Mouse (Mus musculus): ENCODE results near the gene Etv1.

Gene Etv1

DNA sequence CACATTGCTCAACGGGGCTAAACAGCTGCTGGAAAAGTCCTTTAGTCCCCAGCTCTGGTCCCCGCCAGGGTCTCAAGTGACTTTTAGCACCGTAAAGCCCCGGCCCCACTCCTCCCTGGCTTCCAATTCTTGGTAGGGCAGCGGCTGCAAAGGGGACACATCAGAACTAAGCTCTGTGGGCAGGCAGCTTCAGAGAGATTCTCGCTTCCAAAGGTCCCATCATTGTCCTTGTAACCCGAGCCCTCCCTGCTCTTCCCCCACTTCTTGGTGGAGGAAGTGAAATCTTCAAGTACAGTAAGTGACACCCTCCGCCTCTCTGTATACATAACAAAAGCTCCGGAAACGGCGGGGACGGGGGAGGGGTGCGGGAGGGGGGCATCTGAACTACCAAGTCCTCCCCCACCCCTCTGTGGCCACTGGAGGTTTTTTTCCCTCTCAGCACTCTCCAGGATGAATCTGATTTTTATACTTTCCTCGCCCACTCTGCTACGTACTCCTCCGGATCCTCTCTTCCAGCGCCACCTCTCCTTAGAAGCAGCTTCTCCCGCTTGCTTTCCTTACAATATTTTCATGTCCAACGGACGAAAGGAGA, at the start of gene Etv1:
Etv1 (plus strand) TSS at position 195 of the 592 bp plus-strand sequence.
- peak; percentile 53 for DNase-seq

DNA sequence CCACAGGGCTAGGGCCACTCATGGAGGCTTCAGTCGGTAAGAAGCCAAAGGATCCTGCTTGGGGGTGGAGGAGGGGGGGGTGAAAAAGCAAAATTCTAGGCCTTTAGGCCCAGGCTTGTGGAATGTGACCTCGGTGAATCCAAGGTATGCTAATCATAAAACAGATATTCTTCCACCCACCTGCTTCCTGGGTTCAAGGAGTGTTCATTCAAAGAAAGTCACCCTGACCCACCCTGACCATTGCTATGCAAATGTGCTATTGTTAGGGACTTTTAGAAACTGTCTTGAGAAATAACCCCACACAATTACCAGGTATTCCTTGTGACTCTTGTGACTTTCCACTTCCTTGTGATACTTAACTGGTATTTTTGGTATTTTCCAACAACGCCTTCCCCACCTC, 49.5 kb upstream of the Etv1 start:
- no peak for DNase-seq

DNA sequence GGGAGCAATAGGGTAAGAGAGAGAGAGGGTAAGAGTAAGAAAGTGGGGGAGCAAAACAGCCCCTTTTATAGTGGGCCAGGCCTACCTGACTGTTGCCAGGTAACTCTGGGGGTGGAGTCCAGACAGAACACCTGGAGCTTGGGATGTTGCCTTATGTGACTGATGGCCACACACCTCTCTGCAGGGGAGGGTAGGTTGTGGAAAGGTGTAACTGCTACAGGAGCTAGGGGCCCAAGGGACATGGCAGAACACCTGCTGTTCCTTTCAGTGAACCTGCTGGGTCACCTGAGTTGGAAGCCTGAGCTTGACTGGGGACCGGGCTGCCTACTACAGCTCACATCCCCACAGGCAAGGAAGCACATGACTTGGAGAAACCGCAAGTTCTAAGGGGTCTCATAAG, 48.4 kb upstream of the Etv1 start:
- DNase-seq: no peak

DNA sequence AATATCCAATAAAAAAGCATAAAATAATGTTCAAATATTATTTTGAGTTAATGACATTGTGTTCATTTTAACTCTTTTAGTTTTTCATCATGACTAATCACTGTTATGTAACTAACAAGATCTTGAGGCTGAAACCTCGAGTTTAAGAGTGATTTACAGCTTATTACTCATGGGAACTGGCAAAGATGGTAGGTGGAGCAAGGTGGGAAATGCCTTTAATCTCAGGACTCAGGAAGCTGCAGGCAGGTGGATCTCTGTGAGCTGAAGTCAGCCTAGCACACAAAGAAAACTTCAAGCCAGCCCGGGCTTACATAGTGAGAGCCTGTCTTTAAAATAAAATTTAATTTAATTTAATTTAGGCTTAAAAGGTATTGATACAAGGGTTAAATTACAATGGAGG, 19.9 kb upstream of the Etv1 start:
- no peak for DNase-seq

DNA sequence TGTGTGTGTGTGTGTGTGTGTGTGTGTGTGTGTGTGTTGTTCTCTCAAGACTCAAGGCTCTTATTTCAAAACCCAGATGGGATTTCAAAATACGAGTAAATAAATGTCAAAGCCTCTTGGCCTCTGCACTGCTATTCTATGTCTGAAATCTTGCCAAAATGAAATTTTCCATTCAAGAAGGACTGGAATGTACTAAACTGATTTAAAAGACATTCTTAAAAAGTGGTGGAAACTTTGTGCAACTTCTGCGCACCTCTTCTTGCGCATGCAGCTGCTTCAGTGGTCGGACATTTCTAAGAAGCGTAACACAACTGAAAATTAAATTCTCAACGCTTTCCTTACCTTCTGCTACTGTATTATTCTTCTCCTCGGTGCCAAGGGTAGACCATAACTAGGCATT, 1.9 kb upstream of the Etv1 start:
- DNase-seq: no peak

DNA sequence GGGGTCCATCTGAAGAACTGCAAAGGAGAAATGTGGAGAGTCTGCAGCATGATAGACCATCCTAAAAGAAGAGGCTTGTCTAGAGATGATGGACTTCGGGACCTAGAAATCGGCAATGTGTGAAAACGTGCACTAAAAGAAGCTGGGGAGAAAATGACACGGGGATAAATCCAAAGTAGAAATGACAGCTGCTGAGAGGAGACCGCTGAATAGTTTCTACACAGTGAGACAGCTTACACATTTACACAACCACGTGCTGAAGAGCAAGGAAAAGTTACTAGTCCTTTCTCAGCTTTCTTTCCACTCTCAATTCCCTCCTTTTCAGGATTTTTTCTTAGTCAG, 1.3 kb upstream of the Etv1 start:
- no peak for DNase-seq

DNA sequence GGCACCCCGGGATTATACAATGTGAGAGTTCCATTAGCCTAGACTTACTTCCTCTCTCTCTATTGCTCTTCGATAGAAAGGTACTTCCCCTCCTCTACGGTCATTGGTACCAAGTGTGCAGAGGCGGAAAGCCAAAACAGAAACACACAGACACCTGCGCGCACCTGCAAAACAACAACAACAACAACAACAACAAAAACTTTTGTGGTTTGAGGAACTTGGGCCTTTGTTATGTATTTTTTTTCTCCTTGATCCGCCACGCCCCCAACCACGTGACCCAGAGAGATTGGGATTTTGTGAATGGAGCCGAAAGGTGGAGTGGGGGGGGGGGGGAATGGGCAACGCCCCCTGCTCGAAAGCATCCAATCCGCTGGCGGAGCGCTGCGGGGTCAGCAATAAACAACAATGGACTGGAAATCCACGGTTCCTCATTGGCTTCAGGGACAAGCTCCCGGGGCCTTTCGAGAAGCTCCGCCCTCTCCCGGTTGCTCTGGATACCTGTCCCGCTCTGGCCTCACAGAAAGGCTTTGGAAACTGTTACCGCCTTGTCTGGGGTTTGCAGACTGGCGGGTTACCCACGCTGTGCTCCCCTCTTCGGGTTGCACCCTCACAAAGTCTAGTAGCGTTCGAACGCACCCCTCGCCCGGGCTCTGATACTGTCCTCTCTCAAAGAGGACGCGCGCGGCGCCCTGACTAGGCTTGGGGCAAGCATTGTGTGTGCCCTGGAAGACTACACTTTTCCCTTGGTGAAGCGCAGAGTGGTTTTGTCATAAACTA, 693 bp upstream of the Etv1 start:
- DNase-seq: peak; percentile 93

DNA sequence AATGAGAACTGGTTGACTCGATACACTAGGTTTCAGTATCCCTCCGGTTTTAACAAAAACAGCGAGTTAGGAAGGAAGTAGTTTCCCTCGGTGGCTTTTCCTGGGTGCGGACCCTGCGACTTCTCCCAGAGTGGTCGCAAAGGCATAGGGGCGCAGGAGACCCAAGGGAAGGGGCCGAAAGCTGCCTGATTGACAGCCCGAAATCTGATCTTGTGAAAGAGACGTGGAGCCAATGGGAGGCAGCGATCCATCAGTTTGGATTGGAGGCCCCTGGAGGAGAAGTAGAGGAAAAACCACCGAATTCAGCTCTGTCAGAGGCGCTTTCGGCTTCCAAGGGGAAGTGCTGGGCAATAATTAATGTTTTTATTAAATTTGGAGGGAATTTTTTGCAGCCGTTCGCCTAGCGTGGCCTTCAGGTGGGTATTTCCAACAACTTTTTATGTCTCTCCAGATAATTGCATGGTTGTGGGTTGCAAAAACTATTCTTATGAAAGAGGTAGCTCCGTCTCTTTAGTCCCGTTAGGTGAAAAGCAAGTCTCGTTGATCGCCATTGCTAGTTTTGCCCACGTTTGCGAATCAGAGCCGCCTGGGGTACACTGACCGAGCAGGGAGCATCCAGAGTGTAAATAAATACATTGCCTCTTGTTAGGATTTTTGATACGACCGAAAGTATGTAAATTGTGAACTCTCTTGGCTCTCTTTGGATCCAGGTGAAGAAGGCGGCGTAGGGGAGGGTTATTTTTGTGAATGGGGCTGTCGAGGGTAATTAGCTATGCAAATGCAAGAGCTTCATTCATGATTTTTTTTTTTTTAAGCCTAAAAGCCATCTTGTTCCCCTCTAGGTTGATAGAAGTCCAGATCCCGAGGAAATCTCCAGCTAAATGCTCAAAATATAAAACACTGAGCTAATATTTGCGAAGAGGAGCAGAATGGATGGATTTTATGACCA, 1.1 kb downstream of the Etv1 start:
- DNase-seq: peak; percentile 75

DNA sequence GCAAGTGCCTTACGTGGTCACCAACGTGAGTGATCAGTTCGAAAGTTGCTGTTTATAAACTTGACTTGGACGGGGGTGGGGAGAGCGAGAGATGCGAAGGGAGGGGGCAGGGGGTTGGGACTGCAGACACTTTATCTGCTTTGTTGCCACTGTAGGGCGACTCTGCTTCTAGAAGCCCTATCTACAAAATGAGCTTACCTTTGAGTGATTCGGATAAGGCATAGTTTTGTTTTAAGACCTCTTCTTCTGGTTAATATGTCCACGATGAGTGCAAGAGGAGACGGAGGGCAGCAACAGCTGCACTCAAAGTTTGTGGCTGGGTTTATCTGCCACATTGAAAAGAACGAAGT, 1.8 kb downstream of the Etv1 start:
- peak; percentile 59 for DNase-seq

DNA sequence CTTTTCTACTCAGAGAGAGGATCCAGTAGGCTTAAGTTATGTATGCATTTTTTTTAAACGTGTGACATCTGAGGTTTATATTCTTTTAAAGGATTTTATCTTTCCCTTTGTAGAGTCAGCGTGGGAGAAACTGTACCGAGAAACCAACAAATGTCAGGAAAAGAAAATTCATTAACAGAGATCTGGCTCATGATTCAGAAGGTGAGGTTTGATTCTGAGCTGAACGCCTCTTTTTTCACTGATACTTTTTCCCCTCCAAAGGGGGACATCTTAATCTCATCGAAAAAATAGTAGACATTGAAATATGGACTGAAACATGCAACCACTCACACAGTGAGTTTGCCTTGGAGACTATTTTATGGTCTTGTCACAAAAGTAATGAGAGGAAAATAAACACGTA, 2.5 kb downstream of the Etv1 start:
- no peak for DNase-seq

DNA sequence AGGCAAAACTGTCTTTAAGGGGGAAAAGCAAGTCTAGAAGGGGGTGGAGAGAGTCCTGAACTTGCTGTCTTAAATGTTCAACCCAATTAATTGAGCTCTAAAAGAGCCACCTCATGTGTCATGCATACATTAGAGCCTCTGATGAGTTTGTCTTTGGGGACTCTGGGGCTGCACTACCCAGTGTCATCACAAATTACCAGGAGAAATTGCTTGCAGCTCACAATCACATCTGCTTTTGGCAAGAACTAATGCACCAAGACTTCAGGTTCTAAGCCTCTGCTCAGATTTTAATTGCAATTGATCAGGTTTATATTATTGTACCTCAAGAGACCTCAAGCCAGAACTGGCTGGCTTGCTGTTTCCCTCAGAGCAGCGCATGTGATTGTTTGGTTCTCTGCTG, 4.1 kb downstream of the Etv1 start:
- DNase-seq: peak; percentile 36

DNA sequence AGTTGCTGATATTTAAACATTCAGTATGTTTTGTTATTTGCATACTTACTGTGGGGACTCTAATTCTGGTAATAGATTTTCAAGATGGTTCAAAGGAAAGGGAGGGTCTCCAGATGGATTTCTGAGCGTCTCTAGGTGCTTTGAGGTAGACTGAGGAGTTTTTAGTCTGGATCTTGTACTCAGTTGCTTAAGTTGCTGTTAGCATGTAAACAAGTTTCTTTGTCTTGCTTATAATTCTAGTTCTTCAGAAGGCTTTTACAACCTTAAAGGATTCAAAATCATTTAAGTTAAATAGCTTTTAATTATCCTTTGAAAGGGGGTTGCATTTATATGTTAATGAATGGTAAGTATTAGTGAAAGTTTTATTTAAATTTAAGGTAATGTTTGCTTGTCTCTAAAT, 5.0 kb downstream of the Etv1 start:
- no peak for DNase-seq

DNA sequence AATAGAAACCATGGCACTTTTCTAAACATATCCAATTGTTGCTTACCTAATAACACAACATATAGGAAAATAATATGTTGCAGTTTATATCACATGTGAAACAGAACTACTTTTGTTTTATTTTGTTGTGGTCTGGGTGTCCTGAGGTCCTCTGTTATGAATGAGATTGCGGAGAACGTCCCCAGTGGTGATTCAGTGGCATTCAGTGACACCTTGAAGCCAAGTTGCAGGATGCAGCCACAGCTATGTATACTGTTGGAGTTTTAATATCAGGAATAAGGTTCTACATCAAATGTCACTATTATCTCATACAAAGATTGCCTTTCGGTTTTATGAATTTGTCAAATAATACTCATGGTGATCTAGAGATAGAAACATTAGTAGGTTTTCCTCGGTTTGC, 7.4 kb downstream of the Etv1 start:
- no peak for DNase-seq

DNA sequence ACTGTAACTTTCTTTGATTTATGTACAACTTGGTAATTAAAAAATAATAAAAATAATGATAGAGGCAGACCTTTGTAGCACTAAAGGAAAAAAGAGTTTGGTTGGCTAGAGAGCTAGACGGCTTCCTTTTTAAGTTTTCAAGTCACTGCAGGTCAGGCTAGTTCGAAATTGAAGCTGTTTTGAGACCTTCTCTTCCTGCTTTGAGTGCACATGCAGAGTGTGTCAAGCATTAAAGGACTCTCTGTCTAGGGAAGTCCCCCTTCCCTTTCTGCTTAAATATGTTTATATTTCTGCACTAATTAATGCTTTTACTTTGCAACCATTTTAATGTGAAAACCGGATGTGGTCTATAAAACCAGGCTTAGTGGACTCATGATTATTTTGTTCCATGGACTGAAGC, 8.5 kb downstream of the Etv1 start:
- no peak for DNase-seq

DNA sequence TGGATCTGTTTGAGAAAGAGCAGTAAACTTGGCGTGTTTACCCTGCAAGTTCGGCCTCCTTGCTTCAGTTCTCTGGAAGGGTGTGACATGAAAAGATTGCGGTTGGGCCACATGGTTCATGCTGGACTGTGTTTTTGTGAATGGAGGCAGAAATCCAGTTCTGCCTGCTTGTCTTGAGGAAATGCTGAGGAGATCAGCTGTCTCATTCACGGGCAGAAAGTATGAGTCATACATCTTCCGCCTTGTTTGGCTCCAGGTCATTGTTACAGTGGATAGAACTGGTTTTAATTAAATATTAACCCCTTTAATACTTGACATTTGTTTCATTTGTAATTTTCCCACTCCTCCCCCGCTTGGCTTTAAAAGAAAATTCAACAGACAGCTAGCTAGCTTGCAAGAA, 9.4 kb downstream of the Etv1 start:
- DNase-seq: peak; percentile 72

DNA sequence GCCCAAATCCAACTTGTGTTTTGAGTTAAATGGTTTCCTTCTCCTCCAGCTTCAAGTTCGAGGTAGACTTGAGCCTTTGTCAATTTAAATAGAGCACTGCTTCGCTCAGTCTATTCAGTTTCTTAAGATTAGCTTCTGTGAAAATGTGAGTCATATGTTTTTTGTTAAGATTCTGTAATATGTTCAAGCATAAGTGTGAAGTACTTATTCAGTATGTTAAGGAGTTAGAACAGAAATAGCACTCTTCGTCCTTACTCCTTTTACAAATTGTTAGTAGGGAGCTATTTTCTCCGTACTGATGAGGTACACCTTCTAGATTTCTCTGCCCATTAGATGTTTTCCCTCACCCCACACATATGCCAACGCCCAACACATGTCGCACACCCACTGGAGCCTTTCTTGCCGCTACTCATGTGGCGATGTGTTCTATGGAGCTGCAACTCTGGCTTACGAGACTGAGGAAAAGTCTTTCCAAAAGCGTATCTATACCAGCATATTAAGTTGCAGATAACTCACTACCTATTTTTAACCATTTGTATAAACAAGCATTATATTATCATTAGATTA, 10.7 kb downstream of the Etv1 start:
- no peak for DNase-seq

DNA sequence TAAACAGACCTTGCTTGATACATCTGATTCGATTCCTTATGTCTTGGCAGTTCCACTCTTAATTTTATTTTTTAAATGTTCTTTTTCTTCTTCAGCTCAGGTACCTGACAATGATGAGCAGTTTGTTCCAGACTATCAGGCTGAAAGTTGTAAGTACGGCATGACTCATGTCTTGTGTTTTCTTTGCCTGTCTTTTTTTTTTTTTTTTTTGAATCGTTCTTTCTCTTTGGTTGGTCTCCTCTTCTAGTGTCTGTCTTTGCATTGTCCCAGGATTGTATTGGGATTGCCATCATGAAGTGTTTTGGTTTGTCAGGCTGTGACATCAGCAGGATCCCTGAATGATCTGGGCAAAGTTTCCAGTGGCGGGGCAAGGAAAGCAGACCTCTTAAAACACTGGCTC, 13.9 kb downstream of the Etv1 start:
- DNase-seq: no peak

DNA sequence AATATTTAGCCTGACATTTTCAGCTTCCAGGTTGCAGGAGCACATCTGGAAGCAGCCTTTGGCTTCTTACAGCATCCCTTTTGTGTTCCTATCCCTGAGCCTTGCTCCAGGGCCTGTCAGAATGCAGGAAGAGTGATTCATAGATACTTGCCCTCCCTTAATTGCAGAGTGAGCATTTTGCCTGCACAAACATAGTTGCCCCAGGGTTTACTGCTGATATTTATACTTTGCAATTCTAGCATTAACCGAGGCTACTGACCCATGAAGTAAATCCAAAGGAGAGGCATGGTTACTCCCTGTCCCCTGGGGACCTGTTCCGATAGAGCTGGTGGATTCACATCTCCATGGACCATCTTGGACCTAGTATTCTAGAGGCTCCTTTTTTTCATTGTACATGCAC, 14.5 kb downstream of the Etv1 start:
- DNase-seq: no peak

DNA sequence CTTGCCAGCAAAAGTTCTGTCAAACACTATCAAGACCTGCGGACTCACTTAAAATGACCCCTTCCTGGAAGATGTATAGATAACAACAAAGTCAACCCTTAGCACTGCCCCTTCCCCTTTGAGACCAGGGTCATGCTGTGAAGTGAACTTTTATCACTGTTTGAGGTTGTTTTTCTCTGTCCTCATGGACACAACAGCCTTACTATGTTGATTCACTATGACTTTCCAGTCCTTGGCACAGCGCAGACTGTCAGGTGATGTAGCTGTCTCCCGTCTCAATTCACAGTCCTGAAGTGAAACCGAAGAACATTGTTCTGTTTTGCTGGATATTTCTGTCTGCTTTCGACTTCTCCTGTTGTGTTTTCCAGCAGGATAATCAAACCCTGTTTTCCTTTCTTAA, 27.9 kb downstream of the Etv1 start:
- no peak for DNase-seq

DNA sequence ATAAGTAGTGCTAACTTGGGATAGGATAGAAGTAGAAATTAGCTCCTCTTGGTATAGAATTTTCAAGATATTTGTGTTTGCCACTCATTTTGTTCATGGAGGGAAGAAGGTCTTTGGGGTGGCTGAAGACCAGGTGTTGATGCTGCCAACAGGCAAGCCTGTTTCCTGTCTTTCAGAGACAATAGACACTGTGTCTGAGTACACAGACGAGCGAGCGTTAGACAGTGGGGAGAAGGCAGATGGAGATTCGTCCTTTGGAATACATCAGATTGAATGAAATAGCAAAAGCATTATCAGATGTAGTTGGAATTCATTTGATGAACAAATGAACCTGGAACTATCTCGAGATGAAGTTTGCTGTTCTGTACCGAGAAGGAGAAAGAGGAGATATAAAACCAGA, 33.2 kb downstream of the Etv1 start:
- no peak for DNase-seq

DNA sequence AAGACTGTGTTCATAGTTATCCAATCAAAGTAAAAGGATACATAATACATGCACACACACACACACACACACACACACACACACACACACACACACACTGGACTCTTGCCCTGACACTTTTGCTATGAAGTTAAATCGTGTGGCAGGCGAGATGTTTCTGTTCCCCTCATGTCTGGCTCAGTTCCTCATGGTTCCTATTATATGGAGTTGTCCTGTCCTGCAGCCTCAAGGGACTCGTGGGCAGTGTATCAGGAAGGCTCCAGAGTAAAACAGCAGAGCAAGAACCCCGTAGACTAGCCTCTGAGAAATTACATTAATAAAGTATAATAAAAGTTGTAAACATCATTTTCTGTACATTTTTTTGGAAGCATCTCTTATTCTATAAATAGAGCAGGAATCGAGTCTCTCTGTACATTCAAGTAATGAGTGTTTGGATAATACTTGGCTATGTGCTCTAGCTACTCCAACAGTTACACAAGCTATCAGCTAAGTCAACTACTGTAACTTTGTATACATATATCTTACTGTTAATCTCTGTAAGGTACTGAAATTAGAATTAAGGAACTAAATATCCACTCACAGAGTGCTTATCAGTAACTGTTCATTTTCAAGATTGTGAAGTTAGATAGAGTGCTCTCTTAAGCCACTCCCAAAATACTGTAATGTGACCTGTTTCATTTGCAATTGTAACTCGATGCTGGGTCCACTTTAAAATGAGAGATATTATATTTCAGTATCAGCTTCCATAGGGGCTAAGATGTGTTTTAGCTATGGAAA, 35.0 kb downstream of the Etv1 start:
- DNase-seq: no peak

DNA sequence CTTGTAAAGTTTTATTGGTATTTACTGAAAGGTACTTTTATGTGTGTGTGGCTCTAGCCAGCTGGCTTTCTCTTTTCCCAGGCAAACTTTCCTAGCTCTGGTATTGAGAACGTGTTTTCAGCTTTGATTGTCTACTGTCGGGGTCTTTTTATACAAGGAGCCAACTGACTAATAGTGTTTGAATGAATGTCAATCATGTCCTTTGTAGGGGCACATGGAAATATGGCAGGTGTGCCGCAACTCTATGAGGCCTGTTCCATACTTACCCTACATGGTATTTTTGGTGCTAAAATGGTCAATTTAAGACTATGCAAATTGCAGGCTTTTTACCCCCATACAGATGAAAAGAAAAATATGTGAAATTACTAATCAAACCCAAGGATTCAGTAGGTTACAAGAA, 37.1 kb downstream of the Etv1 start:
- DNase-seq: no peak

DNA sequence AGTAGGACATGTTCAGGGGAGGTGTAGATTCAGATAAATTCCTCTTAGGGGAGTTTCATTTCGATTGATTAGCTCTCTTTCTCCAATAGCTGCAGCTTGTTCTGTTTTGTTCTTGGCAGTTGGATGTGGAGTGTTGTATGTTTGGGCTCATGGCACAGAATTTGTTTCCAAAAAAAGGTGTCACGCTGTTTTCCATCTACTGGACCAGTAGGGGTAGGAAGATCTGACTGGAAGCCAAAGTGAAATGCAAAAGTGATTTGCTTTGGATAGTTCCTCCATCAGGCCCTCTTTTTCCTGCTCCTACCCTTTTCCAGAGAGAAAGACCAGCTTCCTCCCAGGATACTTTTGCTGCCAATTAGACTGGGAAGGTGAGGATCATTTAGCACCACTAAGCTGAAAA, 39.1 kb downstream of the Etv1 start:
- peak; percentile 83 for DNase-seq
